ENCODE assay signal across 15 mouse cellular contexts in genomic region chr10:52877263-52878021, GRCm38 (mm10).
A peak's percentile ranks its signal among the peaks of the same experiment; 100 is the strongest.
DNase-seq lines count a peak whose midpoint lies in the region; ATAC-seq and TF ChIP-seq lines count a peak whose summit lies in the region.
"Had no signal": no experiment of that assay in that cellular context is flagged by ENCODE, and none has a peak within 500 bp of the region (broad histone marks: within the 10 kb centered on the region; RNA-seq: fewer than 3 reads in every experiment).

No protein-coding gene starts in this region.

- no peak overlapping the region for H3K27ac ChIP-seq in embryonic facial prominence, embryonic 12.5 days
- H3K27ac ChIP-seq in embryonic facial prominence, embryonic 10.5 days (replicated peaks): no peak overlapping the region
- 0 out of 2 replicates have a peak overlapping the region, but pooled peaks have one; percentile 54 for H3K27ac ChIP-seq in forebrain, postnatal 0 days (ENCODE audit: low read depth, low read length)
- H3K27ac ChIP-seq in midbrain, embryonic 13.5 days: peak overlapping the region; percentile 22; the same call in 1 of the 2 replicates
- H3K27ac ChIP-seq: heart, embryonic 15.5 days; limb, embryonic 13.5 days had no signal

- no peak for DNase-seq in embryonic facial prominence, embryonic 10.5 days (ENCODE audit: low spot score)
- DNase-seq in forebrain, postnatal 0 days: no peak
- DNase-seq in retina, embryonic 14.5 days (ENCODE audit: low spot score): peak; percentile 26
- no peak for DNase-seq in testis, postnatal 14 days (ENCODE audit: low spot score)
- DNase-seq in layer of hippocampus, postnatal 25 days (ENCODE audit: extremely low spot score in 1 of 2, low spot score in 1 of 2): no peak
- DNase-seq in cerebellum, adult 9-10 months: no peak
- DNase-seq: cerebellum, postnatal 14 days; kidney, postnatal 25 days; layer of hippocampus, postnatal 36 days; lung, adult 18-20 months; thymus, postnatal 25 days had no signal

- no peaks in the 10 kb centered on the region for H3K27me3 ChIP-seq in embryonic facial prominence, embryonic 12.5 days
- H3K27me3 ChIP-seq in embryonic facial prominence, embryonic 10.5 days (replicated peaks; ENCODE audit: low read depth, poor library complexity, severe bottlenecking): no peaks in the 10 kb centered on the region
- H3K27me3 ChIP-seq in forebrain, postnatal 0 days (ENCODE audit: insufficient read depth, low read length): no peaks in the 10 kb centered on the region
- H3K27me3 ChIP-seq in midbrain, embryonic 13.5 days: no peaks in the 10 kb centered on the region
- H3K27me3 ChIP-seq: heart, embryonic 15.5 days; limb, embryonic 13.5 days had no signal

- no peak overlapping the region for H3K4me2 ChIP-seq in embryonic facial prominence, embryonic 12.5 days (replicated peaks)
- no peak overlapping the region for H3K4me2 ChIP-seq in forebrain, postnatal 0 days (ENCODE audit: low read depth)
- no peak overlapping the region for H3K4me2 ChIP-seq in midbrain, embryonic 13.5 days (replicated peaks)
- H3K4me2 ChIP-seq: heart, embryonic 15.5 days; limb, embryonic 13.5 days had no signal

- ATAC-seq in embryonic facial prominence, embryonic 12.5 days (ENCODE audit: insufficient number of reproducible peaks, insufficient read depth, low FRiP score, low TSS enrichment): 0 out of 2 replicates have a peak, but pooled peaks have one; percentile 10
- peak; percentile 66 for ATAC-seq in forebrain, postnatal 0 days
- ATAC-seq in midbrain, embryonic 13.5 days: peak; percentile 81

- no peaks in the 10 kb centered on the region for H3K36me3 ChIP-seq in embryonic facial prominence, embryonic 12.5 days
- no peaks in the 10 kb centered on the region for H3K36me3 ChIP-seq in embryonic facial prominence, embryonic 10.5 days (replicated peaks)
- no peaks in the 10 kb centered on the region for H3K36me3 ChIP-seq in forebrain, postnatal 0 days (ENCODE audit: insufficient read depth)
- H3K36me3 ChIP-seq in midbrain, embryonic 13.5 days: no peaks in the 10 kb centered on the region
- H3K36me3 ChIP-seq: heart, embryonic 15.5 days; limb, embryonic 13.5 days had no signal

- 54% methylated on average over 6 of the region's 6 CpGs for whole genome bisulfite sequencing in embryonic facial prominence, embryonic 12.5 days
- 55% methylated on average over 6 of the region's 6 CpGs for WGBS in embryonic facial prominence, embryonic 10.5 days
- WGBS in forebrain, postnatal 0 days: 15% methylated on average over 6 of the region's 6 CpGs
- WGBS in midbrain, embryonic 13.5 days: 24% methylated on average over 6 of the region's 6 CpGs

- no peaks in the 10 kb centered on the region for H3K4me1 ChIP-seq in embryonic facial prominence, embryonic 12.5 days
- peaks cover 11% of the 10 kb centered on the region for H3K4me1 ChIP-seq in embryonic facial prominence, embryonic 10.5 days
- no peaks in the 10 kb centered on the region for H3K4me1 ChIP-seq in forebrain, postnatal 0 days (ENCODE audit: insufficient read depth)
- peaks cover 39% of the 10 kb centered on the region for H3K4me1 ChIP-seq in midbrain, embryonic 13.5 days (replicated peaks)
- H3K4me1 ChIP-seq: limb, embryonic 13.5 days had no signal

- no peak overlapping the region for H3K9ac ChIP-seq in embryonic facial prominence, embryonic 12.5 days
- H3K9ac ChIP-seq in forebrain, postnatal 0 days: no peak overlapping the region
- H3K9ac ChIP-seq in midbrain, embryonic 13.5 days (replicated peaks): no peak overlapping the region
- H3K9ac ChIP-seq: heart, embryonic 15.5 days; limb, embryonic 13.5 days had no signal

- no peak overlapping the region for H3K4me3 ChIP-seq in embryonic facial prominence, embryonic 12.5 days
- H3K4me3 ChIP-seq in embryonic facial prominence, embryonic 10.5 days: no peak overlapping the region
- no peak overlapping the region for H3K4me3 ChIP-seq in forebrain, postnatal 0 days (ENCODE audit: low read depth, low read length)
- no peak overlapping the region for H3K4me3 ChIP-seq in midbrain, embryonic 13.5 days (replicated peaks)
- H3K4me3 ChIP-seq: heart, embryonic 15.5 days; limb, embryonic 13.5 days had no signal

- no peak for TF ChIP-seq CTCF in forebrain, postnatal 0 days (IDR thresholded peaks at IDR 0.05; ENCODE audit: low read depth)

- no peaks in the 10 kb centered on the region for H3K9me3 ChIP-seq in embryonic facial prominence, embryonic 12.5 days
- H3K9me3 ChIP-seq in embryonic facial prominence, embryonic 10.5 days: no peaks in the 10 kb centered on the region
- no peaks in the 10 kb centered on the region for H3K9me3 ChIP-seq in forebrain, postnatal 0 days (ENCODE audit: low read length)
- H3K9me3 ChIP-seq in midbrain, embryonic 13.5 days: no peaks in the 10 kb centered on the region
- H3K9me3 ChIP-seq: heart, embryonic 15.5 days; limb, embryonic 13.5 days had no signal

Comparison
In these comparisons a context has a peak if more than half of its experiments do, and no peak if none do; other contexts are left out.
1. ATAC-seq: peak in every context shown above with its lines; median percentile 81 in midbrain, embryonic 13.5 days; 66 in forebrain, postnatal 0 days; 10 in embryonic facial prominence, embryonic 12.5 days.
2. H3K27ac ChIP-seq: peak in forebrain, postnatal 0 days (single experiment) and midbrain, embryonic 13.5 days (single experiment); none in embryonic facial prominence, embryonic 12.5 days (single experiment) and embryonic facial prominence, embryonic 10.5 days (single experiment).